Mouse (Mus musculus): ENCODE measurements around the gene Neu2.

- TF ChIP-seq POLR2A (IDR thresholded peaks at IDR 0.05; ENCODE audit: borderline replicate concordance, insufficient read depth, low read length) (no peak), CTCF (IDR thresholded peaks at IDR 0.05; ENCODE audit: borderline replicate concordance, insufficient read depth, low read depth, low read length) (no peak)
Observed at GRCm38 (mm10) chr1:87578965-87579364, 69.3 kb downstream of the Neu2 start.
